Mouse (Mus musculus) embryo, embryonic 10.5 days (tissue): ENCODE results near the gene Rbfox2.
A peak's percentile ranks its signal among the peaks of the same experiment; 100 is the strongest.

Experiments
- DNase-seq: peaks from one replicate; pipeline ENCODE4 v3.0.0-alpha.2; 2015; ENCODE audit warnings: low spot score

Rbfox2 gene

DNA sequence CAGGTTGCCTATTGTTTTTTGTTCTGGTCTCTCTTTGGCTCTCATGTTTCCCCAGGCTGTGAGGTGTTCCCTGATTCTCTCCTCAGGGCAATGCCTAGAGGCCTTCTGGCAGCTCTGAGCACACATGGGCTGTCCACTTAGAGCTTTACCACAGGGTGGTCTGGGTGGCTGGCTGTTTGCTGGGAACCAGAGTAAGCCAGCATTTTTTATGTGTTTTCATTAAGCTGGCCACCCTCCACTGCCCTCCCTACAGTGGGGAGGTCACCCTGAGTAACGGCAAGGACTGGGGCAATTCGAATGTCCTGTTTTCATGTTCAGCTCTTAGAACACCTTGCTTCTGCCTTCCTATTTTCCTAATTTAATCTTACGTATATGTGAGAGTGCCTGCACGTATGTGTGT lies 24.6 kb upstream of the Rbfox2 start:
- no peak for DNase-seq

DNA sequence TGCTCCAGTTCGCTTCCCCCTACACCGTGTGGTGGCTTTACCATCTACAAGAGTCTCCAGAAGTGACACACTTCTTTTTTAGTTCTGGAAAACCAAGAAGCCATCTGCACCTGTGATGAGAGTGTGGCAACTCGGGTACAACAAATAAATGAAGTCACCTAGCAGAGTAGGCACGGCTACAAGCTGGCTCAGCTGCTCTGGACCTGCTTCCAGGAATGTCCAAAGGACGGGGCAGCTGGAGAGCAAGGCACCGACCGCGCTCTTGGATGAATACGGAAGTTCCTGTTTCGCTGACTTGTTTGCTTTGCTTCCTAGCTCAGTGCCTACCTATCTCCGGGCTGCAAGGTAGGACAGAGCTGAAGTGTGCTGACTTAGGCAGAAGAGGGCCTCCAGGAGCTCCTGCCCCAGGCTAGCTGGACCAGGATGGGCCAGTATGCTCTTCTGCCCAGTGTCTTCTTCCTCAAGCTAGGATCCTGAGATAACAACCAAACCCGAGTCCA lies 22.9 kb upstream of the Rbfox2 start:
- no peak for DNase-seq

DNA sequence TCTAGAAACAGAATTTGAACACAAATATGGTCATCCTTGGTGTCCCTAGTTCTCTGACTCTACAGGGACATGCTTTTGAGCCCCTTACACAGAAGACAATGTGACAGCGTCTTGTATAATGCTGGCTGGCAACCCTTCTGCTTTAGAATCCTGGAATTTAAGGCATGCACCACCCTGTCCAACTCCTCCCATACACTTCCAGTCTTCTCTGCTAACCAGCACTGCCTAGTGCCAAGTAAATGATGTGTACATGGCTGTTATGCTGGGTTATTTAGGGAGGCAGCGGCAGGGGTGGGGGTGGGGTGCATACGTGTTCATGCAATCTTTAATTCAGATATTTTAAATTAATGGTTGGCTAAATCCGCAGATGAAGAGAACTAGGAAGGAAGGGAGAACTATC lies 19.6 kb upstream of the Rbfox2 start:
- no peak for DNase-seq

DNA sequence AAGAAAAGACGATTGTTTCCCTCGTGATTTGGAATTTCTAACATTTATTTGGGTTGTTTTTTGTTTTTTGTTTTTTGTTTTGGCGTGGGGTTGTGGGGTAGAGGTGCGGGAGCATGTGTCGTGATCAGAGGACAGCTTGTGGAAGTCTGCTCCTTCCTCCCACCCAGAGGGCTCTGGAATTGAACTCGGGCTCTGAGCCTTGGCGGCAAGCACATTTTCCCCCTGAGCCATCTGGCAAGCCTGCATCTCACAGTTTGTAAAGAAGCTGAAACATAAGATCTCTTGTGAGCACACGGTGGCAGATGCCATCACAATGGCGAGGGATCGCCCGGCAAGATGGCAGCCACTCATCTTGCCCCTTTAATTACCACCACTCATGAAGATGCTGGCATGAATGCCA lies 17.6 kb upstream of the Rbfox2 start:
- no peak for DNase-seq

DNA sequence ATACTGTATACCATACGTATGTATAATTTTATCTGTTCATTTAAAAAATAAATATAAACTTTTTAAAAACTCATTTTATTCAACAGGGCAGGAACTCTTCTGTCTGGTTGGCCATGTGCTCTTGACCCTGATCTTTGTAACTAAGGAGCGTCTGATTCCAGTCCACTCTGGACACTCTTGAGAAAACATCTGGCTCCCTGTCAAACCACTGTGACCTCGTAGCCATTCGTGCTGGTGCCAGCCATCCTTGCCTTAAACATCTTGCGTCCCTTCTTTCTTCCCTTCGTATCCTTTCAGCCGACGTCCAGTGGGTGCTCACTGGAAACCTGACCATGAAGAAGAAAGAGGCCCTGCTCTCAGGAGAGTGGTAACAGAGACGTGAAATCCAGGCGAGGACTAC lies 16.4 kb upstream of the Rbfox2 start:
- no peak for DNase-seq

DNA sequence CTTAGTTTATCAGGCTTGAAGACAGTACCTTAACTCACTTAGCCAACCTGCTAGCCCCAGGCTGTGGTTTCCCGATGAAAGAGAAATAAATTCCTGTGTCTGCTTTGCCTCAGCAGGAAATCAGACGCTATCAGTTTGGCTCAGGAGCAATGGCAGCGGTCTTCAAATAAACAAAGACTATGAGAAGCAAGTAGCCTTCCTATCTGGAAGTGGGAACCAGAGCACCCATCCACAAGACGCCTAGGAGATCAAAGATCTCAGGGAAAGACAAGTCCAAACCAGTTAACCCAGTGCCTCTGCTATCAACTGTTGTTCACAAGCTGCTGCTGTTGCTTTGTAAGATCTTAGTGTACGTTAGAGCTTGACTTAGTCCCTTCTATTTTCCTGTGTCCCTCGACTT lies 6.9 kb upstream of the Rbfox2 start:
- DNase-seq = peak; percentile 36

DNA sequence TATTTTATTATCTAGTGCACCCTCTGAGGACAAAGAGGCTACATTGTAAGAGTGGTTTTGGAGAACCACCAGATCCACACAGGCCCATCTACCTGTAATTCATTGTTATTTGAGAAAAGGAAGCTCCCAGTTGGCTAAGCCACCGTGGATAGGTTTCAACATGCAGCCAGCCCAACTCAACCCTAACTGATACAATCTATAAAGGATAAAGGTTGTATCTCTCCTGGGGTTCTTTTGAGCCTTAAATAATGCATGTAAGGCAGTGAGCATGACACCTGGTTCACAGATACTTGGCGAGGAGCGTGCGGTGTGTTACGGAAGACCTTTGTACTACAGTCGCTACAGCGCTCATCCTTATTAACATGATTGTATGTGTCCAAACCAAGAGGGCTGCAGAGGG lies 6.0 kb upstream of the Rbfox2 start:
- DNase-seq = no peak

DNA sequence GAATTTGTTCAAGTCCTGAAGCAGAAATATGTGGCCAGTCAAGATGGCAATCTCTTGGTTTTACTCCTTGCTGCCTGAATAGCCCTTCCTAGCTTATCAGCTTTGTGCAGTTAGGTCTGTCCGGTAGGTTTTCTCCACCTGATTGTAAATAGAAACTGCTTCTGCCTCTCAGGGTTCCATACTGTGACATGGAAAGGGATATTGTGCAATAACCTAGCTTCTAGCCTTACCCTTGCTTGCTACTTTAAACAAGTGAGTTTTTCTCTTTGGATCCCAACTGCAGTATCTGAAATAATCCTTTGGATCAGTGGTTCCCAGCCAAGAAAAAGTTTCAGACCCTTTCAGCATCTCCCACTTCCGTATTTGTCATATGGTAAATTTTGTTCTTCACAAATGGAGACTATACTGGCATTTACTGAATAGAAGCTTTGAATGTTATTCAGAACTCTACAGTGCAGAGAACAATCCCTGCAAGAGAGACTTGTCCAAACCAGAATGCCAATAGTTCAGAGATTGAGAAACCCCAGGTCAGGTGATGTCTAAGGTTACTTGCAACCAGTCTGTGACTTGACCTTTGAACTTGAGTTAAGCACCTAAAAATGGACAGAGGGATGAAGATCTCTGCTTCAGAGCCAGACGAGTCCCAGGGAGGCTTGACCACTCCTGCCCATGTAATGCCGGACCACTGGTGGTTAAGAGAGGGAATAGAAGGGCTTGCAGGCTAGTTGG lies 1.1 kb upstream of the Rbfox2 start:
- no peak for DNase-seq

DNA sequence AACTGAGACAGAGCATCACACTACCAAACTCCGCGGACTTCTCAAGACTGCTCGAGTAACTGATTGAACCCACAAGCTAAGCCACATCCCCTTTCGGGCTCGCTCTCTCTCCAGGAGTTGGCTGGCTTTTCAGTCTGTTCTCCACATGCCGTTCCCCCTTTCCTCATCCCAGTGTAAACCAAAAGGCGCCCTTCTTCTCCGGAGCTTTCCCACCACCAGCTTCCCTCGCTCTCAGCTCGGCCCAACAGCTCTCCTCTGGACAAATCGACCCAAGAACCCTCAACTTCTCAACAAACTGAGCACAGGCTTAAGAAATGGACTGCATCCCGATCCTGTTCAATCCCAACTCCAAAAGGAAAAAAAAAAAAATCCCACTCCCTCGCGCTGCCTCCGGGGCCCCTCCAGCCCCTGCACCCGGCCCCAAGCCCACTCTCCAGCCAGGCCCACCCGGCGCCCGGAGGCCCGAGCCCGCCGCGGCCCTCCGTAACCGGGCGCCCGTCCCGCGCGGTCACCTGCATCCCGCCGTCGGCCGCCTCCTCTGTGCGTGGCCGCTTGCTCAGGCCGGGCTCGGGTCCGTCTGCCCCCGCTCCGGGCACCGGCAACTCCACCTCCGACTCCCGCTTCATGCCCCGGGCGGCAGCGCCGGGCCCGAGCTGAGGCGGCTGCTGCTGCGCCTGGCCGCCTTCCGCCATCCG lies 805 bp downstream of the Rbfox2 start:
- peak; percentile 74 for DNase-seq

DNA sequence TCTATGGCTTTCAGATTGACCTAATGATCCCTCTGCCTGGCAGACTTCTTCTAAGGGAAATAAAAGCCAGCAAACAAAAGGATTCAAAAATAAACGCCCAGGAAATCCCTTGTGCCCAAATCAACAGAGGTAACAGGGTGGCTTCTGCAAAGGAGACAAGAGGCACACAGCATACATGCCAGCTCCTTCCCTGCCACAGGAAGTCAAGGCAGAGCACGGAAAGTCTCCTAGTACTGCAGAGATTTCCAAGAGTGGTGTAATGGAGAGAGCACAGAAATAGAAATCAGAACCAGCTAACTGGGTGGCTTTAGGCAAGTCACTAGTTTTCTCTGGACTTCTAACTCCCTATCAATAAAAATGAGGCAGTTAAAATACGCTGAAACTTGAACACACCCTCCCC lies 1.8 kb downstream of the Rbfox2 start:
- peak; percentile 42 for DNase-seq

DNA sequence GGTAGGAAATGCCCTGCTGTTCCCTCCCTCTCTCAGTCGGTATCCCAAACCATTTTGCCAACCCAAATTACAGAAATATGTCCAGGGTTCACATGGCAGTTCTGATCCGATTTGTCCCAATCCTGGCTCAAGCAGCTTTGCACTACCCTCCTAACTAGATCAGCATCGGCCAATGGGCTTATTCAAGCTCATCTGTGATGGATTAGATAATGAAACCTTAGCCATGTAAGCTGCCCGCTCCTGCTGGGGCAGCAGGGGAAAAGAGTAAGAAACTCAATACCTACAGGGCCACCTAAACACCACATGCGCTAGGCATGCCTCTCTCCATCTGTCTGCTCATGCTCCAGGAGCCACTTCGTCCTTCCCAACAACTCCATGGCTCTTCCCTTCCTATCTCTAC lies 5.7 kb downstream of the Rbfox2 start:
- DNase-seq = peak; percentile 70

DNA sequence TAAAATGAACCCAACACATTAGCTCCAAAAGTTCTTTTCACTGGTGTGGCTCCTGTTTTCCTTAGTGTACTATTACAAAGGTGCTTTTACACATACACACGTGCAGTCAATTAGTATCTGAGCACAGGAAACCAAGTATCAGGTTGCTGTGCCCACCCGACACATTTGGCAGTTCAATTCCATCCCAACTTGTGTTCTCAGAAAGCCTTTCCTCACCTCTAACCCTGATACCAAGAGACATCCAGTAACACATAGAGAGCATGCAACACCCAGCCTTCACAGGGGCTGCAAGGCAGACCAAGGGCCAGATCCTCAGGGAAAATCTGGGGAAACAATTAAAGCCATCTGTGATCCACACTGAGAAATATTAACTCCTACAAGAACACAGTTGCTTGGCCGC lies 8.2 kb downstream of the Rbfox2 start:
- peak; percentile 79 for DNase-seq

DNA sequence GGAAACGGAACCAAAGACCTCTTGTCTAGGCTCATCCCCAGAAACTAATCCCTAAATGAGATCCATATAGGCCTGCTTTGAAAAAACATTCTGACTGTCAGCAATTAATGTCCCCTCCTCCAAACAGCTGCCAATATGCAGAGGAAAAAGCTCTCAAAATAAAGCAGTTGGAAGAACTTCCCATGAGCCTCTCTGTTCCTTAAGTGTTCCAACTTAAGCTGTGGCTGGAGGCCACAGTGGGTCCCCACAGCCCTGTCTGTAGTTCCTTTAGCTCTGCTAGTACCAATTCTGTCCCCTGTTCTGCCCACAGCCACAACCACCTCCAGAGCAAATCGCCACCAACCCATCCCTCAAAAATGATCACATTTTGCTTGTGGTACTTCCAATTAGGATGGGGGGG lies 10.2 kb downstream of the Rbfox2 start:
- no peak for DNase-seq

DNA sequence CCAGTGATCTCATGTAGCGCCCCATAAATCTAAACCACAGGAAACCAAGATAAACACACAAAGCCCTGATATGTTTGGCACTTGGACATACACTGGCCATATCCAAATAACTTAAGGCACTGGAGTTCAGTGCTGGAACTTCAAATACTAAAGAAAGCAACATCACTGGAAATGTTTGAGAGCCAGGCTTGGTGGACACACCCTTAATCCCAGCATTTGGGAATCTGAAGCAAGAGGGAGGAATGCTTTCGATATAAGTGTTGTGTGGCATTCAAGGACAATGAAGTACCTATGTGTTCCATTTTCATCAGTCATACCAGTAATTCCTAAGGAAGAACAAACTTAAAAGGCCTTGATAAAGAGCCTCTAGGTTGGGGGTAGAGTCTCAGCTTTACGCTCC lies 13.3 kb downstream of the Rbfox2 start:
- DNase-seq = no peak

DNA sequence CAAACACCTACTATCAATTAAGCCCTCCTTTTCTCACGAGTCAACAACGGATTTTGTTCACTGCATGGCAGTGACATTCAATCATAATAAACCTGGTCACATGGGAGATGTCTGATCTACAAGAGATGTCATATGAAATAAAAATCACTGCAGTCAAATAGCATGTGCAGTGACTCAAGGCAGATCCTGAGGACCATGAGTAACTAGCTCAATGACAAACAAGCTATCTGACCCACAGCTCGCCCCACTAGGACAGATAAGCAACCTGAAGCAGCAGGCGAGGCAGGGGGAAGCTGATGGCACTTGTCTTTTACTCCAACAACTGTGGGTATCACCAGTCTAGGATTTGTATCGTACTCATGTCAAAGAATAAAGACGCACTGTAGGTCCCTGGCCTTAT lies 14.4 kb downstream of the Rbfox2 start:
- no peak for DNase-seq

DNA sequence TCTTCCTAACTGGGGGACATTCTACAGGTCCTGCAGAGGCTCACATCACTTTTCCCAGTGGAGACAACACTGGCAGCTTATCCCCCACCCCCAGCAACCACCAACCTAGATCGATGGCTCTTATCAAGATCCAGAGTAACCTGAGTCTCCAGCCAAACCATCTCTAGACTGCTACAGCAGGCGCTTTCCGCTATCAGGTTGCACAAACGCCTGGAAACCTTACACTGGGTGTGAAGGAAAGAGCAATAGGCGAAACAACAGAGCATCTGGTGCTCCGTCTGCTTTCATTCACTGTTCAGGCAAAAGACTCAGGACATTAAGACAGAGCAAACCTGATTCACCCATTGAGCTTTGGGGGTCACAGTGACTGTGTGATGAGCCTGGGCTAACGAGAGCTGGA lies 15.3 kb downstream of the Rbfox2 start:
- DNase-seq = peak; percentile 27

DNA sequence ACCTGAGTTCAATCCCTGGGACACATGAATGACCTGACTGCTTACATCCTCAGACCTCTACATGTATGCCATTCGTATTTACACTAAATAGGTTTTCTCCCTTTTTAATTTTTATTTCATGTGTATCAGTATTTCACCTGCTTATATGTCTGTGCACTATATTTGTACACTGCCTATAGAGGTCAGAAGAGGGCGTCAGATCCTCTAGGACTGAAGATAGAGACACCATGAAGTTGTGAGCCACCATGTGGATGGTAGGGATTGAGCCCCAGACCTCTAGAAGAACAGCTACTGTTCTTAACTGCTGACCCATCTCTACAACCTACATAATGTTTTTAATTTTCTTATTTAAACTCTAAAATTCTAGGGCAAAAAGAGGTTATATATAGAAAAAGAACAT lies 16.5 kb downstream of the Rbfox2 start:
- DNase-seq = no peak

DNA sequence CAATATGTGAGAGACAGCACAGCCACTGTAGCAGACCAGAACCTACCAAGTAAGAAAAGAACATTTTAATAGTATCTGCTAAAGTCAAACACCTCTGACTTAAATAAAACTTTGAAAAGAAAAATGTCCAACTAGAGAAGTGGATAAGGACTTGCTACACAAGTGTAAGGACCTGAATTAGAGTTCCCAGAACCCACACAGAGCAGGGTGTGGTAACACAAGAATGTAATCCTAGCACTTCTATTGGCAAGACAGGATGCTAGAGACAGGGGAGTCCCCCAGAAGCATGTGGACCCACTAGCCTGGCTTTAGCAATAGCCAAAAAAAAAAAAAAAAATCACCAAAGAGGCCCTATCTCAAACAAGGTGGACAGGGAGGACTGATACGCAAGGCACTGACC lies 26.7 kb downstream of the Rbfox2 start:
- DNase-seq = no peak

DNA sequence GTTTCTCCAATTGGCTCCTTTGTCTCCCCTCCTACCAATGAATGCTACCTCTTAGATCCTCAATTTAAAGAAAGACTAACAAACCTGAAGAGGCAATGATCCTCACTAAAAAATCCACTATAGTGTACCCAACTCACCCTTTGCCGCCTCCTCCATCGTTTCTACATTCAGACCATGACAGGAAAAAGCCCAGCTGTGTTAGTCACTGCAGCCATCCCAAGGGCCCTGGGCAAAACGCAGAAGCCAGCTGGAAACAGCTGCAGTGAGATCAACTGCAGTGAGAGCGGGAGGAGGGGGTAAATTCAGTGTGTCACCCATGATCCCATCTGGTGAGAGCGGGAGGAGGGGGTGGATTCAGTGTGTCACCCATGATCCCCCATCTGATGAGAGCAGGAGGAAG lies 28.0 kb downstream of the Rbfox2 start:
- DNase-seq = no peak

DNA sequence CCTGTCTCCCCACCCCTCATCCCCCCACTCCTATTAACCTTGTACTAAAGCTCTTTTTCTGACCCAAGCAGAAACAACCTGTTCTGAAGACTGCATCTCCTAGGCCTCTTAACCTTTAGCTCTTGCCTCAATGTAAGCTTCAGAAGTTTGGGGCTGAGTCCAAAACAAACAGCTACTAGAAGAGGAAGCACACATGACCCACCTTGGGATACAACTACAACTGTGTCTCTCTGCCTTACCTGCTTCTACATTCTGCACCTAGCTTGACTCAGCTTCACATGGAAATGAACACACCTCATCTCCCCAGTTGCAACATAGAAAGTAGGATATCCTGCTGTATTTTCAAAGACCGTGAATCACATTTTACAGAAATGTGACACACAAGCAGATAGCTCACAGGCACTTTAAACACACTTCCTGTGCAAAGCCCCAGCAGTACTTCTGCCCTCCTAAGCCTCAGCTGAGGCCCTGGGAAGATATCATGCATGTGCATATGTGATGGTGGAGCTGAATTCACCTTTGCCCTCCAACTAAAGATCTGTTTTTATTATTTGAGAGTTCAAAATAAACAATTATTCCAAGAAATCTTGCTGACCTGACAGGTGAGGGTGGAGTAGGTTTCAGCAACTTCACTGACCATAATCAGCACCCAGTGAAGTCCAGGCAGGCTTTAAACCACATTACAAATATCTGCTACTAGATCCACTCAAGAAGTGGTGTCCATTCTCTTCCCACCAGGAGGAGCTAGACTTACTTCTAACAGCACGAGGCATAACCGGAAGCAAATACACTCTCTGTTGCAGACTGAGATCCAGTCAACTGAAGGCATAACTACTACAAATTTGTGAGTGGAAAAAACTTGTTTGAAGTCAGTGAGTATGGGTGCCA lies 29.7 kb downstream of the Rbfox2 start:
- peak; percentile 53 for DNase-seq

DNA sequence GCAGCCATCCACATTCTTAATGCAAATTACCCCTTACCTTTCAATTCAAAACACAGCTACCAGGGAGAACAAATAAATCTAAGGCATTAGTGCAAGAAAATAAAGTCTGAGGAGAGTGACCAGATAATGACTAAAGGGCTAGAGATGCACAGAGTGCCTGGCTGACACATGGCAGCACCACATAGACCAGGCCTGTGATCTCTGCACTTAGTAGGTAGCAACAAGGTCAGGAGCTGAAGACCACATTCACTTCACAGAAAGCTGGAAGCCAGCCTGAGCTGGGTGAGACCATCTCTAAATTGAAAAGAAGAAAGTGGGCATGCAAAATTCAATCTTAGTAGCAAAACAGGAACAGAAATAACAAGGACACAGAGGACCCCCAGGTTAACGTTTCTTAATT lies 30.5 kb downstream of the Rbfox2 start:
- DNase-seq = no peak

DNA sequence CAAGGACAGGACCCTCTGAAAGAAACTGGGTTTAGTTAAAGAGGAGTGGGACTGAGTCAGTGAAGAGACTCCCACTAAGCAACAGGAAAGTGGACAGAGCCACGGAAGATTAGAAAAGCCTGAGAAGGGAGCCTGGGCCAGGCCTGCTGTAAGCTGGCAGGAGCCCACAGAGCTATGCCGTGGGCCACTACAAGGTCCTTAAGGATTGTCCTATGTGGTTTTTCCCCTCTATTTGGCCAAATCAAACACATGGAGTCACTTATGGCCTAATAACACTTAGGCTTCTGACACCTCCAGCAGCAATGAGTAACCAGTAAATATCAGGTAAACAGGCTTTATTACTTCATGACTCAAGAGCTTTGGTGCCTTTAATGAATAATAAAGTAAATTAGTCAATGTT lies 31.2 kb downstream of the Rbfox2 start:
- DNase-seq = no peak

DNA sequence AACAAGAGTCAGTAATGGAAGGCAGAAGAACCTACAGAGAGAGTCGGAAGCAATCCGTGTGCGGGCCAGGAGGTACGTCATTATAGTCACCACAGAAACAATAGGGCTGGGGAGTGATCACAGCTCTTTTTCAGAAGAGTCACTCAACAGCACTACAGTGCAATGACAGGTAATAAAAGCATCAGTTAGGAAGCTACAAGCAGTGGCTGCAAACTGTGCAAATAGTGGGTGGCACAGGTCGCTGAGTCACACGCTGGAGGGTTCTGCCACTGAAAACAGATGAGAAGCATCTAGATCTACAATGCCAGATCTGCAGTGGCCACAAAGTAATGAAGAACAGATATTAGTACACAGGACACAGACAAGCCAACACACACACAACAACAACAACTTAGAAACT lies 32.9 kb downstream of the Rbfox2 start:
- DNase-seq = no peak
